Comparison of ENCODE assay signal across 27 mouse cellular contexts in the genomic region with DNA sequence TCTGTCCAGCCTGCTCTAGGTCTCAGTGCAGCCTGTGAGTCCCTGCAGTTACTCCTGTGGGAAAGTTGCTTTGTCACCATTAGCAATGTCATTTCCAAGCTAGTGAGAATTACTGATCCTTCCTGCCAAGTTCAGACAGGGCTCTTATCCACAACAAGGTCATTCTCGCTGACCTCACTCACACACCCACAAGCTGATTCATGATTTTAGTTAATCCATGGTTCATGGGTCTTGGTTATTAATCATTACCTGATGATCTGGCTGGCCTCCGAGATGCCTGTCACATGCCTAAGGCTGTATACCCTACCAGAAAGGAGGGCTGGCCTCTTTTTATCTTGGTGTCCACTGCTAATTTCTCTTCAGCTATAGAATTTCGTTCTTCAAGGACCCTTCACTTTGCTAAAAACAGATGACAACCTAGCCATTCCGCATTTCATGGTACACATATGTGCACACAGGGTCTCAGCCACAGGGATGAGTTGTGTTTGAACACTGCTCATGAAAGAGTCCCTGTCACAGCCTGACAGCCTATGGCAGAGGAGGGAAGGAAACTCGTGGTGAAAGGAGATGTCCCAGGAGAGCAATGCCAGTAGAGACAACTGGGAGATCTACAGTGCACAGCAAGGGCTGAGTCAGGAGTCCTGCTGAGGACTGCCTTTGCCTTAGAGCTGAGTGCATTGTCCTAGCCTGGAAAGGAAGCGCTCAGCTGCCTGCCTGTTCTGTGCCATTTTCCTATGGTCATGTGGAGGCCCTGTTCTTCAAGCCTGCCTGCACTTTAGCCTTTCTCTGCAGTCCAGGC. TPM values are rescaled to one million over a fixed set of nuclear protein-coding genes. Genes with fewer than 3 reads are reported as not detected.
DNase-seq lines count a peak whose midpoint lies in the region; ATAC-seq and TF ChIP-seq lines count a peak whose summit lies in the region.
"Not testable (repeated sequence)": the region's sequence is repeated elsewhere in the genome, so short reads cannot be mapped to it uniquely, and the experiment has no call there.
"Had no signal": no experiment of that assay in that cellular context is flagged by ENCODE, and none has a peak within 500 bp of the region (broad histone marks: within the 10 kb centered on the region; RNA-seq: fewer than 3 reads in every experiment).

No protein-coding gene starts in this region.

- H3K4me3 ChIP-seq in intestine, embryonic 15.5 days (replicated peaks); stomach, postnatal 0 days (ENCODE audit: low read depth, low read length): not testable (repeated sequence)
- peak overlapping the region; percentile 33 for H3K4me3 ChIP-seq in megakaryocyte, embryonic 14.5 days (replicated peaks)

- H3K4me1 ChIP-seq in intestine, embryonic 15.5 days (replicated peaks); stomach, postnatal 0 days (replicated peaks; ENCODE audit: control insufficient read depth, insufficient read depth): not testable (repeated sequence)
- peaks cover 32% of the 10 kb centered on the region for H3K4me1 ChIP-seq in megakaryocyte, embryonic 14.5 days

- H3K27ac ChIP-seq in intestine, embryonic 15.5 days = not testable (repeated sequence)
- H3K27ac ChIP-seq in stomach, postnatal 0 days (replicated peaks) = peak overlapping the region; percentile 49

- not testable (repeated sequence) for H3K36me3 ChIP-seq in intestine, embryonic 15.5 days; megakaryocyte, embryonic 14.5 days (replicated peaks; ENCODE audit: low read length); stomach, postnatal 0 days (ENCODE audit: control insufficient read depth, insufficient read depth, low read length)

- not testable (repeated sequence) for H3K9ac ChIP-seq in intestine, embryonic 15.5 days; stomach, postnatal 0 days (ENCODE audit: low read length)

- not testable (repeated sequence) for TF ChIP-seq EP300 in stomach, postnatal 0 days (optimal IDR thresholded peaks at IDR 0.05)

- not testable (repeated sequence) for TF ChIP-seq CTCF in stomach, postnatal 0 days (IDR thresholded peaks at IDR 0.05; ENCODE audit: low read depth)

- WGBS in intestine, embryonic 15.5 days = 58% methylated on average over 6 of the region's 6 CpGs
- 52% methylated on average over 6 of the region's 6 CpGs for WGBS in stomach, postnatal 0 days

- peak; percentile 68 for DNase-seq in 3T3-L1 (ENCODE audit: low read depth, low spot score)
- peak; percentile 40 to 88 for DNase-seq in adrenal gland, adult (ENCODE audit: inconsistent age in 2 of 2, low spot score in 1 of 2)
- peak; percentile 50 to 66 for DNase-seq in adrenal gland, postnatal 36 days
- DNase-seq in kidney, adult 8-10 months = peak; percentile 90 to 95
- peak; percentile 86 for DNase-seq in kidney, postnatal 14 days
- peak; percentile 48 for DNase-seq in stomach, postnatal 0 days (ENCODE audit: low spot score)

- H3K27me3 ChIP-seq in intestine, embryonic 15.5 days (replicated peaks); stomach, postnatal 0 days (ENCODE audit: control insufficient read depth, insufficient read depth, low read length): not testable (repeated sequence)
- peaks cover 23% of the 10 kb centered on the region for H3K27me3 ChIP-seq in megakaryocyte, embryonic 14.5 days (replicated peaks)

- not testable (repeated sequence) for H3K4me2 ChIP-seq in intestine, embryonic 15.5 days (replicated peaks); stomach, postnatal 0 days (replicated peaks; ENCODE audit: low read depth)

- peak; percentile 80 for ATAC-seq in intestine, embryonic 15.5 days
- peak; percentile 75 for ATAC-seq in stomach, postnatal 0 days (ENCODE audit: low FRiP score, low TSS enrichment)

- H3K9me3 ChIP-seq in intestine, embryonic 15.5 days; megakaryocyte, embryonic 14.5 days; stomach, postnatal 0 days (ENCODE audit: control insufficient read depth, low read length): not testable (repeated sequence)

RNA-seq across cellular contexts. Expression of a gene that starts 7.2 kb away (rescaled TPM):
- total RNA-seq in adrenal gland, postnatal 36 days (2021) = 1 to 10 TPM in 1 of 2 experiments, not detected in 1; 9.2 TPM
- 35.3 and 36.5 TPM in 2 replicates for polyA plus RNA-seq in intestine, embryonic 15.5 days (2015; fragmentation: Nextera tagmentation; extraction: Ambion mirVana)
- polyA plus RNA-seq in megakaryocyte, embryonic 14.5 days (2012; ENCODE audit: insufficient read depth, low replicate concordance) = not detected in 2 replicates
- 69.4 and 82.2 TPM in 2 replicates for polyA plus RNA-seq in stomach, postnatal 0 days (2015; fragmentation: Nextera tagmentation; extraction: Ambion mirVana)
- total RNA-seq: gastrocnemius, postnatal 25 days; hematopoietic stem cell, adult 5-6 weeks; layer of hippocampus, postnatal 36 days; left cerebral cortex, postnatal 10 days; MEL; midbrain, postnatal 0 days had no signal
- polyA plus RNA-seq: brain, embryonic 14.5 days; erythroblast, embryonic 14.5 days; forebrain, embryonic 12.5 days; heart, embryonic 10.5 days; hindbrain, embryonic 15.5 days; limb, embryonic 11.5 days; liver, embryonic 11.5 days; midbrain, embryonic 11.5 days; midbrain, postnatal 0 days; neural tube, embryonic 15.5 days had no signal

RNA-seq across cellular contexts. Expression of a gene that starts 19.6 kb away (rescaled TPM):
- total RNA-seq in adrenal gland, postnatal 36 days (2021) = not detected
- polyA plus RNA-seq in intestine, embryonic 15.5 days (2015; fragmentation: Nextera tagmentation; extraction: Ambion mirVana) = 0.39 TPM in 1 of 2 replicates, not detected in the other
- polyA plus RNA-seq in megakaryocyte, embryonic 14.5 days (2012; ENCODE audit: insufficient read depth, low replicate concordance) = not detected in 2 replicates
- 1.2 and 2.1 TPM in 2 replicates for polyA plus RNA-seq in stomach, postnatal 0 days (2015; fragmentation: Nextera tagmentation; extraction: Ambion mirVana)
- total RNA-seq: gastrocnemius, postnatal 25 days; hematopoietic stem cell, adult 5-6 weeks; layer of hippocampus, postnatal 36 days; MEL had no signal
- polyA plus RNA-seq: erythroblast, embryonic 14.5 days; heart, embryonic 10.5 days; heart, embryonic 16.5 days; intestine, embryonic 14.5 days; limb, embryonic 11.5 days; liver, embryonic 11.5 days had no signal

RNA-seq across cellular contexts. Expression of a gene that starts 21.0 kb away (rescaled TPM):
- total RNA-seq in adrenal gland, postnatal 36 days (2021) = not detected
- polyA plus RNA-seq in intestine, embryonic 15.5 days (2015; fragmentation: Nextera tagmentation; extraction: Ambion mirVana) = not detected in 2 replicates
- polyA plus RNA-seq in megakaryocyte, embryonic 14.5 days (2012; ENCODE audit: insufficient read depth, low replicate concordance) = not detected in 2 replicates
- polyA plus RNA-seq in stomach, postnatal 0 days (2015; fragmentation: Nextera tagmentation; extraction: Ambion mirVana) = not detected in 2 replicates
- total RNA-seq: gastrocnemius, postnatal 25 days; hematopoietic stem cell, adult 5-6 weeks; layer of hippocampus, adult 8-10 months; layer of hippocampus, postnatal 36 days; left cerebral cortex, postnatal 10 days; MEL; midbrain, postnatal 0 days had no signal
- polyA plus RNA-seq: brain, embryonic 14.5 days; embryonic facial prominence, embryonic 13.5 days; erythroblast, embryonic 14.5 days; forebrain, embryonic 12.5 days; heart, embryonic 10.5 days; heart, embryonic 16.5 days; hindbrain, embryonic 15.5 days; intestine, embryonic 14.5 days; limb, embryonic 11.5 days; liver, embryonic 11.5 days; midbrain, embryonic 11.5 days; midbrain, postnatal 0 days; neural tube, embryonic 15.5 days had no signal

RNA-seq across cellular contexts. Expression of a gene that starts 30.1 kb away (rescaled TPM):
- total RNA-seq in adrenal gland, postnatal 36 days (2021) = not detected
- polyA plus RNA-seq in intestine, embryonic 15.5 days (2015; fragmentation: Nextera tagmentation; extraction: Ambion mirVana) = 0.34 and 0.60 TPM in 2 replicates
- not detected in 2 replicates for polyA plus RNA-seq in megakaryocyte, embryonic 14.5 days (2012; ENCODE audit: insufficient read depth, low replicate concordance)
- polyA plus RNA-seq in stomach, postnatal 0 days (2015; fragmentation: Nextera tagmentation; extraction: Ambion mirVana) = 0.81 and 0.90 TPM in 2 replicates
- total RNA-seq: hematopoietic stem cell, adult 5-6 weeks; layer of hippocampus, postnatal 36 days; MEL had no signal
- polyA plus RNA-seq: erythroblast, embryonic 14.5 days had no signal

RNA-seq across cellular contexts. Expression of a gene that starts 33.8 kb away (rescaled TPM):
- not detected for total RNA-seq in adrenal gland, postnatal 36 days (2021)
- not detected in 2 replicates for polyA plus RNA-seq in intestine, embryonic 15.5 days (2015; fragmentation: Nextera tagmentation; extraction: Ambion mirVana)
- polyA plus RNA-seq in megakaryocyte, embryonic 14.5 days (2012; ENCODE audit: insufficient read depth, low replicate concordance) = not detected in 2 replicates
- polyA plus RNA-seq in stomach, postnatal 0 days (2015; fragmentation: Nextera tagmentation; extraction: Ambion mirVana) = not detected in 2 replicates
- total RNA-seq: gastrocnemius, postnatal 25 days; hematopoietic stem cell, adult 5-6 weeks; layer of hippocampus, adult 8-10 months; layer of hippocampus, postnatal 36 days; left cerebral cortex, postnatal 10 days; MEL; midbrain, postnatal 0 days had no signal
- polyA plus RNA-seq: brain, embryonic 14.5 days; embryonic facial prominence, embryonic 13.5 days; erythroblast, embryonic 14.5 days; forebrain, embryonic 12.5 days; heart, embryonic 10.5 days; heart, embryonic 16.5 days; hindbrain, embryonic 15.5 days; intestine, embryonic 14.5 days; limb, embryonic 11.5 days; liver, embryonic 11.5 days; midbrain, embryonic 11.5 days; midbrain, postnatal 0 days; neural tube, embryonic 15.5 days had no signal

Comparison
In these comparisons a context has a peak if more than half of its experiments do, and no peak if none do; other contexts are left out.
1. RNA of a gene that starts 7.2 kb away (polyA plus RNA-seq): 69.4 to 82.2 TPM in stomach, postnatal 0 days and 35.3 to 36.5 TPM in intestine, embryonic 15.5 days; not detected in megakaryocyte, embryonic 14.5 days; every median in the first group is over 10 times any median in the second.
2. Peak in every context shown above with its lines, with median percentiles within 50 percentile points of each other: DNase-seq.